Mouse (Mus musculus) midbrain, embryonic 11.5 days (tissue): Measurements from ENCODE around the gene Rack1. TPM values are rescaled to one million over a fixed set of nuclear protein-coding genes. Genes with fewer than 3 reads are reported as not detected.

ENCODE experiments used
- ATAC-seq: fragments of 200-750 bp; cut with Nextera tagmentation; 2 replicates; pipeline ENCODE4 v1.8.0; 2017; ENCODE audit warnings: moderate TSS enrichment, moderate library complexity; ENCODE audit not compliant: low FRiP score
- DNase-seq: peaks from one replicate; pipeline ENCODE4 v3.0.0; 2015; ENCODE audit warnings: low spot score; ENCODE audit errors: missing footprints
- H3K27ac ChIP-seq: fragments of 300-500 bp; sonication (generic); 2 replicates; pipeline ENCODE4 v1.5.1; 2014; ENCODE audit warnings: low read depth, low read length
- H3K27me3 ChIP-seq: fragments of 300-500 bp; sonication (generic); 2 replicates; pipeline ENCODE4 v1.6.1; 2014; ENCODE audit warnings: mild to moderate bottlenecking, low read length, moderate library complexity, mixed read lengths; ENCODE audit not compliant: control insufficient read depth, insufficient read depth
- H3K36me3 ChIP-seq: fragments of 300-500 bp; sonication (generic); 2 replicates; pipeline ENCODE4 v1.6.1; 2014; ENCODE audit warnings: mild to moderate bottlenecking, low read length, moderate library complexity, mixed read lengths; ENCODE audit not compliant: control insufficient read depth, insufficient read depth
- H3K4me1 ChIP-seq: fragments of 300-500 bp; sonication (generic); 2 replicates; pipeline ENCODE4 v1.6.1; 2014; ENCODE audit warnings: low read length; ENCODE audit not compliant: control insufficient read depth, insufficient read depth
- H3K4me2 ChIP-seq: fragments of 300-500 bp; sonication (generic); 2 replicates; pipeline ENCODE4 v1.6.1; 2014; ENCODE audit warnings: mild to moderate bottlenecking, moderate library complexity
- H3K4me3 ChIP-seq: fragments of 300-500 bp; sonication (generic); 2 replicates; pipeline ENCODE4 v1.5.1; 2014; ENCODE audit warnings: low read depth, low read length
- H3K9ac ChIP-seq: fragments of 300-500 bp; sonication (generic); 2 replicates; pipeline ENCODE4 v1.6.1; 2014; ENCODE audit warnings: low read length
- H3K9me3 ChIP-seq: fragments of 300-500 bp; sonication (generic); 2 replicates; pipeline ENCODE4 v1.6.1; 2016; ENCODE audit warnings: low read length; ENCODE audit not compliant: control insufficient read depth
- WGBS: fragments of 180-500 bp; shearing (Covaris S2); extraction: QIAGEN DNeasy Blood & Tissue Kit; methylation state at CpG from one replicate; pipeline ENCODE4 v1.1.7; 2014; 5-methylcytosine and 5-hydroxymethylcytosine counted together
- polyA plus RNA-seq: library from polyadenylated mRNA; unstranded; fragments of >200 nt; fragmentation: Nextera tagmentation; extraction: Ambion mirVana; gene quantifications from 2 replicates; pipeline ENCODE4 v1.2.1, GENCODE M21; 2014

Gene Rack1
- polyA plus RNA-seq, 1 experiment from 2014 or later: 633 TPM

DNA sequence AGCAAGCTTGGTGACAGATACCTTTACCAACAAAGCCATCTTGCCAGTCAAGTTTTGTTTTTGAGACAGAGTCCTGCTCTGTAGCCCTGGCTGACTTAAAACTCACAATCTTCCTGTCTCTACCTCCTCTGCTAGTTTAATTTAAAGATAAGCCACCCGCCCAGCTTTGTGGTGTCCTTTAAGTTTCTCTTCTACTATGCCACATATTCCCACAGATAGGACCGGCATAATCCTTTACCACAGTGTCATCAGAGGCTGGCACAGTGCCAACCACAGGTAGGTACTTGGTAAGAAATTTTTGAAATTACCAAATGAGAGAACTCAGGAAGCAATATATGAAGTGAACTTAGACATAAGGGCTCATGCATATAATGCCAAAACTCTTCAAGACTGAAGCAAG, 10.0 kb downstream of the Rack1 start:
- no peak overlapping the region for H3K9ac ChIP-seq
- WGBS: 94% methylated on average over 2 of the region's 2 CpGs
- DNase-seq: no peak
- H3K27ac ChIP-seq: no peak overlapping the region
- H3K36me3 ChIP-seq: peaks cover 39% of the 10 kb centered on the region
- no peaks in the 10 kb centered on the region for H3K9me3 ChIP-seq
- no peak overlapping the region for H3K4me3 ChIP-seq
- H3K4me1 ChIP-seq: peaks cover 3% of the 10 kb centered on the region; the same call in 1 of the 2 replicates
- no peaks in the 10 kb centered on the region for H3K27me3 ChIP-seq
- H3K4me2 ChIP-seq: no peak overlapping the region
- ATAC-seq: no peak

DNA sequence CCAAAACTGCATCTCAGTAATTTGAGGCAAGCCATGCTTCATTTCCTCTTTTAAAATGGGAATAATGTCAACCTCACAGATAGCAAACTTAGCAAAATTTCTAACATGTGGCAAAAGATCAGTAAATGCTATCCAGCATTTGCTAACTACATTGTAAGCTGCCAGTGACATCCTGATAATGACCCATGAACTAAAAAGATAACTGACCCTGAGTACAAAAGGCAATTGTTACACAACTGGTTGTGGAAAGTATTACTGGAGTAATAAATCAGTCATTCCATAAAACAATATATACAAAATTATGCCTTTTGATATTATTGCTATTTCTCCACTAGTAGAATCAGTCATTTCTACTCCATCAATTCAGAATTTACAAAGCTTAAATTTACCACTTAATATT, 13.7 kb downstream of the Rack1 start:
- Histone ChIP-seq H3K4me2 (no peak overlapping the region), H3K9me3 (no peaks in the 10 kb centered on the region), H3K36me3 (peaks cover 15% of the 10 kb centered on the region), H3K27me3 (no peaks in the 10 kb centered on the region), H3K27ac (no peak overlapping the region), H3K4me1 (peaks cover 14% of the 10 kb centered on the region), H3K9ac (no peak overlapping the region), H3K4me3 (no peak overlapping the region)
- DNase-seq (no peak), ATAC-seq (no peak)

DNA sequence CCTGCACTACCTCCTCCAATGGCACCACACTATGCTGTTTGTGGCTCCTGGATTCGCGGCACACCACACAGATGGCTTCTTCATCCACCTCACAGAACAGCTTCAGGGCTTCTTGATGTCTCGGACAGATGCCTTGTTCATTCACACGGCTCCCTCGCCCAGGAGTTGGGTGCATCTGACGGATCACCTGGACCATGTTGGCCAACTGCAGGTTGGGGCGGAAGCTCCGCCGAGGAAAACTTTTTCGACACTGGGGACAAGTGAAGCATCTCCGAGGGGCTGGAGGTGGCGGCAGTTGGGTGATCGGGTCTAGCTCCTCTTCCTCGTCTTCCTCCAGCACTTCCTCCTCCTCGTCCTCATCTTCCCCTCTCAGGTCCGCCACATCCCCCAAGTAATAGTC, 15.7 kb downstream of the Rack1 start:
- peaks cover 10% of the 10 kb centered on the region for H3K36me3 ChIP-seq
- H3K9me3 ChIP-seq: no peaks in the 10 kb centered on the region
- WGBS: 78% methylated on average over 16 of the region's 16 CpGs
- H3K4me2 ChIP-seq: peak overlapping the region; percentile 81
- H3K27ac ChIP-seq: no peak overlapping the region
- no peak for DNase-seq
- H3K27me3 ChIP-seq: no peaks in the 10 kb centered on the region
- peaks cover 14% of the 10 kb centered on the region for H3K4me1 ChIP-seq
- no peak for ATAC-seq
- peak overlapping the region; percentile 81 for H3K4me3 ChIP-seq
- H3K9ac ChIP-seq: peak overlapping the region; percentile 73

DNA sequence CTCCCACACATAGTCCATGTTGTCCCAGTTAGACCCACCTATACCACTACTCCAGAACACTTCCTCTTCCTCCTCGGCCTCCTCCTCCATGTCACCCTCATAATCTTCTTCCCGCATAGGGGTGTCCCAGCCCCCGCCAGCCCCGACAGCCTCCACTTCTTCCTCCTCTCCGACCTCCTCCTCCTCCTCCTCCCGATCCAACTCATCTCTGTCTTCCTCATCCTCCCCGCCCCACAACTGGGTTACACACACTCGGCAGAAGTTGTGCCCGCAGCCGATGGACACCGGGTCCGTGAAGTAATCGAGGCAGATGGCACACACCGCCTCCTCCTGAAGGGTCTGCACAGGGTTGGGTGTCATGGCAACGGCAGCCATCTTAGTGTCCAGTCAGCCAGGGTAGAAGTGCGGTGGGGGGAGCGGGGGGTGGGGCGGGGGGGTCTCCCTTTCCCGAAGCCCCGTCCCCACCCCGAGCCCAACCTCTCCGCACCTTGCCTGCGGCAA, 16.2 kb downstream of the Rack1 start:
- Histone ChIP-seq H3K4me1 (peaks cover 14% of the 10 kb centered on the region), H3K4me3 (peak overlapping the region; percentile 81), H3K9me3 (no peaks in the 10 kb centered on the region), H3K27me3 (no peaks in the 10 kb centered on the region), H3K27ac (peak overlapping the region; percentile 84), H3K36me3 (peaks cover 10% of the 10 kb centered on the region), H3K9ac (peak overlapping the region; percentile 73), H3K4me2 (peak overlapping the region; percentile 81)
- peak; percentile 70 for ATAC-seq
- 5% methylated on average over 23 of the region's 23 CpGs for WGBS
- DNase-seq: no peak

DNA sequence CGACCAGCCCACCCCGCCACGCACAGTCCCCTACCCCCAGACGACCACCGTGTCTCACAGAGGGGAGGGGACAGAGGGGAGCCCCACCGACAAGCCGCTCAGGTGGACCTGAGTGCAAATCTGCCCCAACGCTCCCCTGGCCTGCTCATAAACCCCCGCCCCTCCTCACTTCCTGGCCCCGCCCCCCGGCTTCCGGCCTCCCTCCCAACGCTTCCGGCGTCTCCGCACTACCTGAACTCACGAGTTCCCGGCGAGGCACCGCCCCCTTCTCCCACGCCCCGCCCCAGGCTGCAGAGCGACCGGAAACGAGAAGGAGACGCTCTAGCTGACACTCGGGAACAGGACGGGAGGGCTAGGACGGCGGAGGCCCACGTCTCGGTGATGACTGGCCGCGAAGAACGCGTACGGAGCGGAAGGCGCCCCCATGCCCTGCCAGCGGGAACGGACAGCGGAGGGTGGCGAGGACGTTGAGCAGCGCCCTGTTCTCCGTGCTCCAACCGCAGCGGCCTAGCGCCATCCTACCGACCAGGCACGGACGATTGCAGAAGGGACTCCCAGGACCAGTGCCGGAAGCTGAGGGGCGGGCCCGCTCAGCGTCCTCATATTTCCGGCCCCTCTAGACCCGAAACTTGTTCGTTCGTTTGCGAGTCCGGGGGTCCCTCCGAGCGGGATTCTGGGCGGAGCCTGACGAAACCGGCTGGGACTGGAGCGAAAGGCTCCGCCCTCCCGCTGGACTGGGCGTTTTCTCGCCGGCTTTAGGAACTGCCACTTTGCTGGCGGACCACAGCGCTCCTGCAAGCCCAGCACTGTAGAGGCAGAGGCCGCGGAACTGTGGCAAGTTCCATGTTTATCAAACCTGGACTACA, 16.9 kb downstream of the Rack1 start, which contains the start of gene Trim41:
Trim41 (minus strand) TSS at position 554 of the 866 bp plus-strand sequence.
- DNase-seq (peak; percentile 100), ATAC-seq (peak; percentile 97)
- Histone ChIP-seq H3K27ac (peak within 1 kb of the TSS; percentile 84), H3K4me2 (peak within 1 kb of the TSS; percentile 81), H3K27me3 (no peaks in the 10 kb centered on the region), H3K9ac (peak within 1 kb of the TSS; percentile 87), H3K4me3 (peak within 1 kb of the TSS; percentile 81), H3K4me1 (peaks cover 14% of the 10 kb centered on the region), H3K36me3 (peaks cover 4% of the 10 kb centered on the region), H3K9me3 (no peaks in the 10 kb centered on the region)
- under 1% methylated on average over 76 of the region's 77 CpGs for WGBS

DNA sequence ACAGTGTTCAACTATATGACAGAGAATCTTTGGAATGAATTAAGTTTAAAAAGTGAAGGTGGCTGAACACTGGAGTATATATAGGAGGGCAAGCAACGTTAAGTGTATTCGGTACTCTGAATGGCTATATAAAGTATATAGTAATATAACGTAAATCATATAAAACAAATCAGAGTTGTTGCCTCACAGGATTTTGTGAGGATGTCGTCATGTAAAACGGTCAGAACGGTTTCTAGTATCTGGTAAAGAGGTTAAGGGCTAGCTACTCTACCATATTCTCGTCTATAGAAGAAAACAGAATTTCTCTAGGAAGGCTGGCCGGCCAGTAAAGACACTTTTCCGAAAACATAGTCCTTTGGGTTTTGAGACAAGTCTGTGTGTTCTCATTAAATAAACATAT, 17.7 kb downstream of the Rack1 start:
- H3K9me3 ChIP-seq: no peaks in the 10 kb centered on the region
- peak overlapping the region; percentile 81 for H3K4me2 ChIP-seq
- no peaks in the 10 kb centered on the region for H3K36me3 ChIP-seq
- 10% methylated on average over 9 of the region's 9 CpGs for WGBS
- no peak for DNase-seq
- H3K4me1 ChIP-seq: peaks cover 14% of the 10 kb centered on the region
- no peaks in the 10 kb centered on the region for H3K27me3 ChIP-seq
- peak overlapping the region; percentile 81 for H3K4me3 ChIP-seq
- H3K27ac ChIP-seq: peak overlapping the region; percentile 84
- peak overlapping the region; percentile 87 for H3K9ac ChIP-seq
- ATAC-seq: no peak

DNA sequence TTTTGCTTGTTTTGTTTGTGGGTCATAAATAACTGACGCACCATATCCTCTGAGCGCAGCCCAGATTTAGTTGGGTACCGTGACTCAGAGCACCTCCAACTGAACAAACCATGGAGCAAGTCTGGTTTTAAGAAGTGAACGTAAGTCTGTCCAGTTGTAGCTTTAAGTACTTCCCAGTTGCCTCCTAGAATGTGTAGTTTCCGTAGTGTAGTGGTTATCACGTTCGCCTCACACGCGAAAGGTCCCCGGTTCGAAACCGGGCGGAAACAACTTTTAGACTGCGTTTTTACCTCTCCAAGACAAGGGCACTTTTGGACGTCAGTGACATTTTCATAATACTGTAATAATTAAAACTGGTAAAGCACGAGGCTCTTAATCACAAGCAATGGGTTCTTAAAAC, 18.2 kb downstream of the Rack1 start:
- H3K4me1 ChIP-seq: peaks cover 14% of the 10 kb centered on the region
- H3K27ac ChIP-seq: no peak overlapping the region
- H3K4me3 ChIP-seq: peak overlapping the region; percentile 81
- H3K27me3 ChIP-seq: no peaks in the 10 kb centered on the region
- under 1% methylated on average over 16 of the region's 16 CpGs for WGBS
- DNase-seq (peak; percentile 100), ATAC-seq (no peak)
- peak overlapping the region; percentile 81 for H3K4me2 ChIP-seq
- no peaks in the 10 kb centered on the region for H3K9me3 ChIP-seq
- no peaks in the 10 kb centered on the region for H3K36me3 ChIP-seq
- peak overlapping the region; percentile 87; the same call in 1 of the 2 replicates for H3K9ac ChIP-seq

DNA sequence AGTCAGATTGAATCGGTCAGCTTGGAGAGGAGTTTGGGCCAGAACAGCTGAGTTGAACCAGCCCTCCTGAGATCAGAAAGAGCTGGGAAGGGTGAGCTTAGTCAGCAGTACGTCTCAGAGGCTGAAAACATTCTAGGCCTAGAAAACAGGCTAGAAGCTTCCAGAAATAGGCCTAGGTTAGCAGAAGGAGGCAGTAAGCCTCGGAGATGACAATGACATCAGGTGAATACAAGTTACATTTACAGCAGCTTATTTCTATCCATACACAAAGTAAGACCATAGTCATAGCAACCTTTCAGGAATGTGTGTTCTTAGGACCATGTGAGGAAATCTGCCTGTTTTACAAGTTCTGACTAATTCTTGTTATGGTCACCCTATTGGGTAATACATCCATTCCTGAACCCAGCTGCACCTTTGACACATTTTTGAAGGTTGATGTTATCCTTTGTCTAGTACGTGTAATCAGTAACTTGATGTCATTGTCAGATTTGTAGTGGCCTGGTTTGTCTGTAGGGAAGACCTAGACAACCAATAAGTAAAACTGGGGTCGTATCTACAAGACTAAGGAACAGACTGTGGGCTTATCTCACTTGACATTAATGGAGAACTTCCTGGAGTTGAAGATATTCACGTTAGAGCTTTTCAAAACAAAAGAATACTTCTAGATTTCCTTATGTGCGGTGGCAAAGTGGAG, 19.6 kb downstream of the Rack1 start:
- no peak overlapping the region for H3K4me2 ChIP-seq
- WGBS: 78% methylated on average over 7 of the region's 7 CpGs
- peaks cover 12% of the 10 kb centered on the region for H3K4me1 ChIP-seq
- no peak overlapping the region for H3K4me3 ChIP-seq
- no peak overlapping the region for H3K9ac ChIP-seq
- H3K27me3 ChIP-seq: peaks cover 10% of the 10 kb centered on the region
- DNase-seq (peak; percentile 39), ATAC-seq (no peak)
- no peaks in the 10 kb centered on the region for H3K9me3 ChIP-seq
- no peaks in the 10 kb centered on the region for H3K36me3 ChIP-seq
- H3K27ac ChIP-seq: no peak overlapping the region

DNA sequence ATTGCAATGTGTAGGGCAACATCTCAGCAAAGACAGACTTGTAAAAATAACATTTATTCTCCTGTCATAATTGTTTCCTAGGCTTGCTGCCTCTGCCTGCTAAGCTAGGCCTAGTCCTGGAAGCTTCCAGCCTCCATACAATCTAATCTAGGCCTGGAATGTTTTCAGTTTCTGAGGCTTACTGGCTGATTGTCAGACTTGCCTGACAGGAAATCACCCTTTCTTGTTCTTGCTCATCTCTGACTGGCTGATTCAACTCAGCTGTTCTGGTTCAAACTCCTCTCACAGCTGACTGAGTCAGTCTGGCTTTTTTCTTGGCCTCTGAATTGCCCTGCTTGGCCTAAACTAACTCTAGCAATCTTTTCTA, 20.2 kb downstream of the Rack1 start:
- Histone ChIP-seq H3K27ac (no peak overlapping the region), H3K4me3 (no peak overlapping the region), H3K9me3 (no peaks in the 10 kb centered on the region), H3K36me3 (no peaks in the 10 kb centered on the region), H3K4me1 (peaks cover 10% of the 10 kb centered on the region), H3K9ac (no peak overlapping the region), H3K27me3 (peaks cover 14% of the 10 kb centered on the region), H3K4me2 (no peak overlapping the region)
- DNase-seq: peak; percentile 62
- ATAC-seq: no peak
